16 mouse cellular contexts compared by ENCODE assay signal in the genomic region with DNA sequence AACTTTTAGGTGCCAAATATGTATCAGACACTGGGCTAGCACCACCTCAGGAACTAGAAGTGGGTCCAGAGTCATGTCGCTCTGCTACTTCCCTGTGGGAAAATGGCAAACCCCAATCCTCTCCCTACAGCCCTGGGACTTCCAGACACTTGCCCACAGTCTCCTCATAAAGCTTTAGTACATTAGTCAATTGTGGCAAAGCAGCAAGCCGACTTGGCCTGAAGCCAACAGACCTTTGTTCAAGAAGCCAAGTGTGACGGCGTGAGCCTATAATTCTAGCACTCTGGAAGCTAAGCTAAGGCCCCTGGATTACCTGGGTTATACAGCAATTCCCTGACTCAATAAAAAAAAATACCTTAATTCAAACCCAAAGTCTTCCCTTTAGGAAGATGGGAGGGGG.
DNase-seq lines count a peak whose midpoint lies in the region; ATAC-seq and TF ChIP-seq lines count a peak whose summit lies in the region.
"Had no signal": no experiment of that assay in that cellular context is flagged by ENCODE, and none has a peak within 500 bp of the region (broad histone marks: within the 10 kb centered on the region; RNA-seq: fewer than 3 reads in every experiment).

No protein-coding gene starts in this region.

- peak overlapping the region; percentile 21; the same call in 1 of the 2 replicates for H3K27ac ChIP-seq in intestine, postnatal 0 days (ENCODE audit: low read depth, low read length)
- no peak overlapping the region for H3K27ac ChIP-seq in forebrain, embryonic 16.5 days (ENCODE audit: low read length)
- H3K27ac ChIP-seq: layer of hippocampus, adult 2 months; lung, embryonic 15.5 days had no signal

- no peak overlapping the region for H3K9ac ChIP-seq in intestine, postnatal 0 days (ENCODE audit: low read depth, low read length)
- no peak overlapping the region for H3K9ac ChIP-seq in forebrain, embryonic 16.5 days (replicated peaks; ENCODE audit: low read depth, low read length)
- H3K9ac ChIP-seq: lung, embryonic 15.5 days had no signal

- no peak overlapping the region for H3K4me2 ChIP-seq in intestine, postnatal 0 days (replicated peaks; ENCODE audit: low read depth)
- H3K4me2 ChIP-seq in forebrain, embryonic 16.5 days (ENCODE audit: low read length) = no peak overlapping the region
- H3K4me2 ChIP-seq: lung, embryonic 15.5 days had no signal

- no peaks in the 10 kb centered on the region for H3K9me3 ChIP-seq in intestine, postnatal 0 days (ENCODE audit: control insufficient read depth)
- no peaks in the 10 kb centered on the region for H3K9me3 ChIP-seq in forebrain, embryonic 16.5 days (ENCODE audit: control insufficient read depth, low read length)
- H3K9me3 ChIP-seq: lung, embryonic 15.5 days had no signal

- TF ChIP-seq CTCF in intestine, postnatal 0 days (IDR thresholded peaks at IDR 0.05; ENCODE audit: low read depth) = no peak

- peak; percentile 64 for ATAC-seq in intestine, postnatal 0 days
- ATAC-seq in forebrain, embryonic 16.5 days = no peak

- DNase-seq in adrenal gland, postnatal 10 days = peak; percentile 23
- DNase-seq in adrenal gland, postnatal 36 days = no peak
- peak; percentile 1 for DNase-seq in lung, postnatal 10 days
- no peak for DNase-seq in lung, postnatal 36 days
- DNase-seq in kidney, postnatal 36 days = peak; percentile 56 to 83
- no peak for DNase-seq in ovary, adult 18-20 months (ENCODE audit: low spot score)
- DNase-seq: adrenal gland, postnatal 14 days; heart, adult 11 months; heart, postnatal 36 days; right cerebral cortex, adult 18-20 months; thymus, adult 2 months had no signal

- no peaks in the 10 kb centered on the region for H3K36me3 ChIP-seq in intestine, postnatal 0 days (ENCODE audit: control insufficient read depth, insufficient read depth)
- no peaks in the 10 kb centered on the region for H3K36me3 ChIP-seq in forebrain, embryonic 16.5 days (ENCODE audit: control insufficient read depth, insufficient read depth)
- H3K36me3 ChIP-seq: lung, embryonic 15.5 days had no signal

- no peaks in the 10 kb centered on the region for H3K4me1 ChIP-seq in intestine, postnatal 0 days (replicated peaks; ENCODE audit: control insufficient read depth, insufficient read depth, low read length)
- no peaks in the 10 kb centered on the region for H3K4me1 ChIP-seq in forebrain, embryonic 16.5 days (replicated peaks; ENCODE audit: control insufficient read depth, insufficient read depth, low read length)

- WGBS in intestine, postnatal 0 days = 46% methylated on average over 4 of the region's 4 CpGs
- 42% methylated on average over 4 of the region's 4 CpGs for WGBS in forebrain, embryonic 16.5 days

- no peak overlapping the region for H3K4me3 ChIP-seq in intestine, postnatal 0 days (ENCODE audit: low read depth, low read length)
- H3K4me3 ChIP-seq in forebrain, embryonic 16.5 days (replicated peaks; ENCODE audit: low read length) = no peak overlapping the region
- H3K4me3 ChIP-seq: erythroblast, embryonic 14.5 days; layer of hippocampus, adult 2 months; lung, embryonic 15.5 days had no signal

- H3K27me3 ChIP-seq in intestine, postnatal 0 days (replicated peaks; ENCODE audit: control insufficient read depth, insufficient read depth, low read length) = no peaks in the 10 kb centered on the region
- H3K27me3 ChIP-seq in forebrain, embryonic 16.5 days (replicated peaks; ENCODE audit: control insufficient read depth, insufficient read depth, low read length) = no peaks in the 10 kb centered on the region
- H3K27me3 ChIP-seq: lung, embryonic 15.5 days had no signal

Comparison
In these comparisons a context has a peak if more than half of its experiments do, and no peak if none do; other contexts are left out.
1. DNase-seq: peak in adrenal gland, postnatal 10 days (single experiment), lung, postnatal 10 days (single experiment) and kidney, postnatal 36 days (2 of 2); none in adrenal gland, postnatal 36 days (0 of 2), lung, postnatal 36 days (single experiment) and ovary, adult 18-20 months (single experiment).